ENCODE assay signal across 22 mouse cellular contexts in genomic region chr4:45332466-45332865, GRCm38 (mm10). TPM values are rescaled to one million over a fixed set of nuclear protein-coding genes. Genes with fewer than 3 reads are reported as not detected.
A peak's percentile ranks its signal among the peaks of the same experiment; 100 is the strongest.
DNase-seq lines count a peak whose midpoint lies in the region; ATAC-seq and TF ChIP-seq lines count a peak whose summit lies in the region.
"Had no signal": no experiment of that assay in that cellular context is flagged by ENCODE, and none has a peak within 500 bp of the region (broad histone marks: within the 10 kb centered on the region; RNA-seq: fewer than 3 reads in every experiment).

No protein-coding gene starts in this region.

- no peaks in the 10 kb centered on the region for H3K9me3 ChIP-seq in MEL (replicated peaks; ENCODE audit: insufficient read depth, low read length)
- H3K9me3 ChIP-seq in kidney, embryonic 15.5 days (replicated peaks): no peaks in the 10 kb centered on the region
- H3K9me3 ChIP-seq: embryonic facial prominence, embryonic 12.5 days; forebrain, embryonic 13.5 days; forebrain, embryonic 15.5 days had no signal

- H3K4me2 ChIP-seq in kidney, embryonic 15.5 days: no peak overlapping the region
- H3K4me2 ChIP-seq: embryonic facial prominence, embryonic 12.5 days; forebrain, embryonic 13.5 days; forebrain, embryonic 15.5 days had no signal

- no peak for TF ChIP-seq EP300 in MEL (IDR thresholded peaks at IDR 0.05; ENCODE audit: low read depth in 1 of 2, low read length in 2 of 2)

- H3K79me2 ChIP-seq in MEL (ENCODE audit: control insufficient read depth, insufficient read depth, low read length, poor library complexity): no peaks in the 10 kb centered on the region

- peaks cover 0 to 5% of the 10 kb centered on the region in 2 experiments; a peak in 3 of 4 replicates for H3K27me3 ChIP-seq in MEL (ENCODE audit: control insufficient read depth in 1 of 2, insufficient read depth in 2 of 2, low read length in 2 of 2)
- 0 out of 2 replicates have a peak, but pooled peaks cover 4% of the 10 kb centered on the region for H3K27me3 ChIP-seq in kidney, embryonic 15.5 days
- H3K27me3 ChIP-seq: forebrain, embryonic 13.5 days had no signal

- 66% methylated on average over 3 of the region's 3 CpGs for WGBS in kidney, embryonic 15.5 days

- TF ChIP-seq RAD21 in MEL (IDR thresholded peaks at IDR 0.05; ENCODE audit: low read depth, low read length): no peak

- peak; percentile 74 for DNase-seq in 416B (ENCODE audit: low read depth)
- DNase-seq in MEL (ENCODE audit: low read depth, low spot score): peak; percentile 78
- peak; percentile 61 for DNase-seq in R1 (ENCODE audit: low read depth, low spot score)
- no peak for DNase-seq in spleen, adult 12 weeks (ENCODE audit: low spot score)
- DNase-seq in cerebellum, postnatal 36 days: no peak
- DNase-seq: adrenal gland, adult 2 months; adrenal gland, postnatal 10 days; adrenal gland, postnatal 25 days; cerebellum, adult 11-12 months; cerebellum, adult 2 months; cerebellum, adult 9-10 months; cerebellum, postnatal 10 days; cerebellum, postnatal 25 days; forebrain, postnatal 0 days had no signal

- no peak overlapping the region for H3K9ac ChIP-seq in MEL (ENCODE audit: control insufficient read depth, low read depth, low read length, poor library complexity, severe bottlenecking)
- H3K9ac ChIP-seq in kidney, embryonic 15.5 days: no peak overlapping the region
- H3K9ac ChIP-seq: embryonic facial prominence, embryonic 12.5 days; forebrain, embryonic 13.5 days; forebrain, embryonic 15.5 days; forebrain, postnatal 0 days had no signal

- H3K4me3 ChIP-seq in MEL (ENCODE audit: control insufficient read depth in 1 of 2, insufficient read depth in 1 of 2, low read depth in 2 of 2, low read length in 2 of 2): no peak overlapping the region
- no peak overlapping the region for H3K4me3 ChIP-seq in kidney, embryonic 15.5 days (replicated peaks)
- H3K4me3 ChIP-seq: embryonic facial prominence, embryonic 10.5 days; embryonic facial prominence, embryonic 12.5 days; forebrain, embryonic 13.5 days; forebrain, embryonic 15.5 days had no signal

- no peak for TF ChIP-seq POLR2A in MEL (IDR thresholded peaks at IDR 0.05; ENCODE audit: control insufficient read depth in 1 of 2, insufficient read depth in 1 of 2, low read depth in 1 of 2, low read length in 2 of 2, poor library complexity in 1 of 2)

- no peak for TF ChIP-seq CTCF in MEL (IDR thresholded peaks at IDR 0.05 in 2 of 3, conservative IDR thresholded peaks at IDR 0.05 in 1 of 3; ENCODE audit: control insufficient read depth in 1 of 3, insufficient read depth in 1 of 3, low read depth in 2 of 3, low read length in 3 of 3, poor library complexity in 1 of 3, severe bottlenecking in 1 of 3)

- H3K27ac ChIP-seq in MEL (ENCODE audit: control insufficient read depth, low read depth, low read length): no peak overlapping the region
- no peak overlapping the region for H3K27ac ChIP-seq in kidney, embryonic 15.5 days
- H3K27ac ChIP-seq: embryonic facial prominence, embryonic 10.5 days; embryonic facial prominence, embryonic 12.5 days; forebrain, embryonic 13.5 days; forebrain, embryonic 15.5 days had no signal

- H3K4me1 ChIP-seq in MEL (ENCODE audit: control insufficient read depth in 1 of 2, insufficient read depth in 2 of 2, low read length in 2 of 2): 0 out of 4 replicates have a peak, but pooled peaks cover 0 to 8% of the 10 kb centered on the region in 2 experiments
- H3K4me1 ChIP-seq in kidney, embryonic 15.5 days: no peaks in the 10 kb centered on the region
- H3K4me1 ChIP-seq: embryonic facial prominence, embryonic 10.5 days; embryonic facial prominence, embryonic 12.5 days; forebrain, embryonic 13.5 days; forebrain, embryonic 15.5 days had no signal

- H3K36me3 ChIP-seq in MEL (ENCODE audit: control insufficient read depth in 1 of 2, insufficient read depth in 2 of 2, low read length in 2 of 2): peaks cover 0 to 7% of the 10 kb centered on the region in 2 experiments; a peak in 2 of 4 replicates
- H3K36me3 ChIP-seq in kidney, embryonic 15.5 days: no peaks in the 10 kb centered on the region
- H3K36me3 ChIP-seq: embryonic facial prominence, embryonic 10.5 days; embryonic facial prominence, embryonic 12.5 days; forebrain, embryonic 15.5 days; G1E had no signal

- ATAC-seq in granulocyte monocyte progenitor cell, adult 5-6 weeks (replicated peaks; ENCODE audit: poor library complexity, severe bottlenecking): peak; percentile 35; the same call in 1 of the 2 replicates
- no peak for ATAC-seq in kidney, embryonic 15.5 days (replicated peaks; ENCODE audit: low FRiP score)
- ATAC-seq: forebrain, embryonic 13.5 days; forebrain, embryonic 15.5 days; forebrain, postnatal 0 days; Patski had no signal

TF ChIP-seq in MEL, 35 proteins besides CTCF, POLR2A, EP300 and RAD21:
- TF ChIP-seq KAT2A (conservative IDR thresholded peaks at IDR 0.05; ENCODE audit: low read depth, low read length) (no peak), BHLHE40 (IDR thresholded peaks at IDR 0.05; ENCODE audit: borderline replicate concordance, low read depth, low read length) (no peak), POLR2AphosphoS2 (IDR thresholded peaks at IDR 0.05; ENCODE audit: low read length) (no peak), SIN3A (IDR thresholded peaks at IDR 0.05; ENCODE audit: low read length) (no peak)

RNA-seq across cellular contexts. Expression of gene Dcaf10, which starts 9.4 kb away (rescaled TPM):
- 7.6 and 8.1 TPM in 2 replicates for total RNA-seq in MEL (2012; rRNA removed)
- polyA plus RNA-seq in MEL (2012; ENCODE audit: insufficient read depth in 1 of 2, insufficient read length in 2 of 2, low read depth in 1 of 2, low replicate concordance in 2 of 2, missing spikeins in 1 of 2): 10 to 100 TPM in 1 of 2 experiments, not detected in 1; 10.7 TPM
- 11.2 and 20.1 TPM in 2 replicates for total RNA-seq in granulocyte monocyte progenitor cell, adult 5-6 weeks (2014; fragmentation: Nextera tagmentation)
- total RNA-seq in granulocyte monocyte progenitor cell, adult 5-6 weeks (2017): 10.1 and 14.8 TPM in 2 replicates
- 10.8 and 11.6 TPM in 2 replicates for polyA plus RNA-seq in kidney, embryonic 15.5 days (2015; fragmentation: Nextera tagmentation; extraction: Ambion mirVana)

RNA-seq across cellular contexts. Expression of gene Exosc3, which starts 10.1 kb away (rescaled TPM):
- 174 and 184 TPM in 2 replicates for total RNA-seq in MEL (2012; rRNA removed)
- 100 to 1,000 TPM in 1 of 2 experiments, not detected in 1; 166 TPM for polyA plus RNA-seq in MEL (2012; ENCODE audit: insufficient read depth in 1 of 2, insufficient read length in 2 of 2, low read depth in 1 of 2, low replicate concordance in 2 of 2, missing spikeins in 1 of 2)
- 67.2 and 71.0 TPM in 2 replicates for total RNA-seq in granulocyte monocyte progenitor cell, adult 5-6 weeks (2014; fragmentation: Nextera tagmentation)
- 164 and 182 TPM in 2 replicates for total RNA-seq in granulocyte monocyte progenitor cell, adult 5-6 weeks (2017)
- 90.6 and 96.0 TPM in 2 replicates for polyA plus RNA-seq in kidney, embryonic 15.5 days (2015; fragmentation: Nextera tagmentation; extraction: Ambion mirVana)

RNA-seq across cellular contexts. Expression of gene Trmt10b, which starts 35.5 kb away (rescaled TPM):
- total RNA-seq in MEL (2012; rRNA removed): 9.6 and 9.9 TPM in 2 replicates
- 10 to 100 TPM in 1 of 2 experiments, not detected in 1; 19.7 TPM for polyA plus RNA-seq in MEL (2012; ENCODE audit: insufficient read depth in 1 of 2, insufficient read length in 2 of 2, low read depth in 1 of 2, low replicate concordance in 2 of 2, missing spikeins in 1 of 2)
- 10.5 and 19.3 TPM in 2 replicates for total RNA-seq in granulocyte monocyte progenitor cell, adult 5-6 weeks (2014; fragmentation: Nextera tagmentation)
- total RNA-seq in granulocyte monocyte progenitor cell, adult 5-6 weeks (2017): 15.2 and 25.6 TPM in 2 replicates
- 18.1 and 18.8 TPM in 2 replicates for polyA plus RNA-seq in kidney, embryonic 15.5 days (2015; fragmentation: Nextera tagmentation; extraction: Ambion mirVana)

Comparison
In these comparisons a context has a peak if more than half of its experiments do, and no peak if none do; other contexts are left out.
1. DNase-seq: peak in 416B (single experiment), MEL (single experiment) and R1 (single experiment); none in spleen, adult 12 weeks (single experiment) and cerebellum, postnatal 36 days (0 of 2).